Mouse (Mus musculus): ENCODE measurements at regions not wholly inside any gene's neighbourhood (a gene's known extent, or its start where the extent isn't known, plus 50 kb on each side); places are given as distances from the start of the nearest gene placed in this dataset.

- H3K4me3 ChIP-seq (replicated peaks; ENCODE audit: low read length): no peak overlapping the region
- H3K4me1 ChIP-seq (ENCODE audit: control insufficient read depth, insufficient read depth, low read length): no peaks in the 10 kb centered on the region
- WGBS: 90% methylated on average over 6 of the region's 6 CpGs
- no peaks in the 10 kb centered on the region for H3K36me3 ChIP-seq (ENCODE audit: control insufficient read depth, insufficient read depth, low read length)
- DNase-seq (ENCODE audit: low spot score) (no peak), ATAC-seq (ENCODE audit: low FRiP score, low read depth) (no peak)
- TF ChIP-seq POLR2A (IDR thresholded peaks at IDR 0.05; ENCODE audit: borderline replicate concordance, extremely low read depth, insufficient read depth, insufficient read length): no peak
- no peak overlapping the region for H3K4me2 ChIP-seq (replicated peaks; ENCODE audit: low read depth, low read length, severe bottlenecking)
- H3K27ac ChIP-seq (replicated peaks; ENCODE audit: low read depth, low read length): no peak overlapping the region
- no peaks in the 10 kb centered on the region for H3K9me3 ChIP-seq (ENCODE audit: control insufficient read depth, low read length)
- H3K27me3 ChIP-seq (ENCODE audit: control insufficient read depth, insufficient read depth, low read length): no peaks in the 10 kb centered on the region
- H3K9ac ChIP-seq (ENCODE audit: low read depth, low read length, severe bottlenecking): no peak overlapping the region
Measured at GRCm38 (mm10) chr6:147784854-147785253, 262.2 kb upstream of the Far2 start.

- WGBS: 79% methylated on average over 2 of the region's 2 CpGs
- ATAC-seq (ENCODE audit: low FRiP score, low read depth) (no peak), DNase-seq (ENCODE audit: low spot score) (no peak)
- Histone ChIP-seq H3K27me3 (ENCODE audit: control insufficient read depth, insufficient read depth, low read length) (no peaks in the 10 kb centered on the region), H3K36me3 (ENCODE audit: control insufficient read depth, insufficient read depth, low read length) (no peaks in the 10 kb centered on the region), H3K4me2 (replicated peaks; ENCODE audit: low read depth, low read length, severe bottlenecking) (no peak overlapping the region), H3K4me1 (ENCODE audit: control insufficient read depth, insufficient read depth, low read length) (no peaks in the 10 kb centered on the region), H3K27ac (replicated peaks; ENCODE audit: low read depth, low read length) (no peak overlapping the region), H3K4me3 (replicated peaks; ENCODE audit: low read length) (no peak overlapping the region), H3K9me3 (ENCODE audit: control insufficient read depth, low read length) (no peaks in the 10 kb centered on the region), H3K9ac (ENCODE audit: low read depth, low read length, severe bottlenecking) (no peak overlapping the region)
- no peak for TF ChIP-seq POLR2A (IDR thresholded peaks at IDR 0.05; ENCODE audit: borderline replicate concordance, extremely low read depth, insufficient read depth, insufficient read length)
Measured at GRCm38 (mm10) chr6:147788095-147788494, 259.0 kb upstream of the Far2 start.

- no peaks in the 10 kb centered on the region for H3K27me3 ChIP-seq (ENCODE audit: control insufficient read depth, insufficient read depth, low read length)
- no peak overlapping the region for H3K27ac ChIP-seq (replicated peaks; ENCODE audit: low read depth, low read length)
- H3K9me3 ChIP-seq (ENCODE audit: control insufficient read depth, low read length): no peaks in the 10 kb centered on the region
- H3K4me2 ChIP-seq (replicated peaks; ENCODE audit: low read depth, low read length, severe bottlenecking): no peak overlapping the region
- no peak overlapping the region for H3K4me3 ChIP-seq (replicated peaks; ENCODE audit: low read length)
- TF ChIP-seq POLR2A (IDR thresholded peaks at IDR 0.05; ENCODE audit: borderline replicate concordance, extremely low read depth, insufficient read depth, insufficient read length): no peak
- WGBS: 80% methylated on average over 6 of the region's 6 CpGs
- DNase-seq (ENCODE audit: low spot score): no peak
- H3K36me3 ChIP-seq (ENCODE audit: control insufficient read depth, insufficient read depth, low read length): no peaks in the 10 kb centered on the region
- ATAC-seq (ENCODE audit: low FRiP score, low read depth): no peak
- H3K4me1 ChIP-seq (ENCODE audit: control insufficient read depth, insufficient read depth, low read length): no peaks in the 10 kb centered on the region
- no peak overlapping the region for H3K9ac ChIP-seq (ENCODE audit: low read depth, low read length, severe bottlenecking)
Measured at GRCm38 (mm10) chr6:147789112-147789511, 257.9 kb upstream of the Far2 start.

- ATAC-seq (ENCODE audit: low FRiP score, low read depth): no peak
- no peak overlapping the region for H3K4me3 ChIP-seq (replicated peaks; ENCODE audit: low read length)
- no peaks in the 10 kb centered on the region for H3K27me3 ChIP-seq (ENCODE audit: control insufficient read depth, insufficient read depth, low read length)
- 21% methylated on average over 3 of the region's 3 CpGs for WGBS
- TF ChIP-seq POLR2A (IDR thresholded peaks at IDR 0.05; ENCODE audit: borderline replicate concordance, extremely low read depth, insufficient read depth, insufficient read length): no peak
- no peaks in the 10 kb centered on the region for H3K36me3 ChIP-seq (ENCODE audit: control insufficient read depth, insufficient read depth, low read length)
- no peak for DNase-seq (ENCODE audit: low spot score)
- peaks cover 9% of the 10 kb centered on the region for H3K4me1 ChIP-seq (ENCODE audit: control insufficient read depth, insufficient read depth, low read length)
- H3K27ac ChIP-seq (replicated peaks; ENCODE audit: low read depth, low read length): no peak overlapping the region
- no peak overlapping the region for H3K4me2 ChIP-seq (replicated peaks; ENCODE audit: low read depth, low read length, severe bottlenecking)
- H3K9me3 ChIP-seq (ENCODE audit: control insufficient read depth, low read length): no peaks in the 10 kb centered on the region
- H3K9ac ChIP-seq (ENCODE audit: low read depth, low read length, severe bottlenecking): no peak overlapping the region
Measured at GRCm38 (mm10) chr6:147793811-147794210, 253.2 kb upstream of the Far2 start.

- DNase-seq (ENCODE audit: low spot score) (no peak), ATAC-seq (ENCODE audit: low FRiP score, low read depth) (no peak)
- Histone ChIP-seq H3K27ac (replicated peaks; ENCODE audit: low read depth, low read length) (no peak overlapping the region), H3K36me3 (ENCODE audit: control insufficient read depth, insufficient read depth, low read length) (no peaks in the 10 kb centered on the region), H3K4me2 (replicated peaks; ENCODE audit: low read depth, low read length, severe bottlenecking) (no peak overlapping the region), H3K9ac (ENCODE audit: low read depth, low read length, severe bottlenecking) (no peak overlapping the region), H3K27me3 (ENCODE audit: control insufficient read depth, insufficient read depth, low read length) (no peaks in the 10 kb centered on the region), H3K4me1 (ENCODE audit: control insufficient read depth, insufficient read depth, low read length) (peaks cover 11% of the 10 kb centered on the region), H3K9me3 (ENCODE audit: control insufficient read depth, low read length) (no peaks in the 10 kb centered on the region), H3K4me3 (replicated peaks; ENCODE audit: low read length) (no peak overlapping the region)
- WGBS: 48% methylated on average over 4 of the region's 4 CpGs
- TF ChIP-seq POLR2A (IDR thresholded peaks at IDR 0.05; ENCODE audit: borderline replicate concordance, extremely low read depth, insufficient read depth, insufficient read length): no peak
Measured at GRCm38 (mm10) chr6:147794351-147794750, 252.7 kb upstream of the Far2 start.
